In the genomic region with DNA sequence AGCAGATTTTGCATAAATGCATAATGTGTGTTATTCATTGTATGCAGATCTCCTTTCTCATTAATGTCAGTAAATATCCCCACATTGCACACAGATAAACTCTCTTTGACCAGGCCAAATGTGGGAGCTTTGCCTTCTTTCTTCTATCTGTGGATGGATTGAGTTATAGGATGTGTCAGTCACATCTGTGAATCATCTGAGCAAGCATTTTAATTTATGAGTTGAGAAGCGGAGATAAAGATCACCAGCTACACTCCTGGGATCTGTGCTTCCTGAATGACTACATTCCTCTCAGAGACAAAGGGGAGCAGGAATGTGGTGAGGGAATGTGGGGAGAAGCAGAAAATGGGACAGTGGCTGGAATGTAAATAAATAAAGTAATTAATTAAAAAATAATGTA, we compare ENCODE assay signal across 23 mouse cellular contexts.
DNase-seq lines count a peak whose midpoint lies in the region; ATAC-seq lines count a peak whose summit lies in the region.
"Had no signal": no experiment of that assay in that cellular context is flagged by ENCODE, and none has a peak within 500 bp of the region (broad histone marks: within the 10 kb centered on the region; RNA-seq: fewer than 3 reads in every experiment).

No protein-coding gene starts in this region.

- no peaks in the 10 kb centered on the region for H3K9me3 ChIP-seq in hindbrain, embryonic 14.5 days (ENCODE audit: control insufficient read depth, low read length)
- H3K9me3 ChIP-seq in hindbrain, embryonic 16.5 days (ENCODE audit: control insufficient read depth, low read length) = no peaks in the 10 kb centered on the region
- H3K9me3 ChIP-seq in neural tube, embryonic 13.5 days = no peaks in the 10 kb centered on the region
- H3K9me3 ChIP-seq: forebrain, embryonic 13.5 days; heart, embryonic 15.5 days; kidney, embryonic 15.5 days; limb, embryonic 12.5 days; liver, embryonic 12.5 days had no signal

- H3K4me1 ChIP-seq in hindbrain, embryonic 14.5 days (replicated peaks; ENCODE audit: control insufficient read depth, insufficient read depth, low read length) = peaks cover 6% of the 10 kb centered on the region; the same call in 1 of the 2 replicates
- H3K4me1 ChIP-seq in hindbrain, embryonic 16.5 days (ENCODE audit: control insufficient read depth, insufficient read depth, low read depth, low read length) = no peaks in the 10 kb centered on the region
- no peaks in the 10 kb centered on the region; the same call in 1 of the 2 replicates for H3K4me1 ChIP-seq in neural tube, embryonic 13.5 days (replicated peaks)
- H3K4me1 ChIP-seq: heart, embryonic 15.5 days; kidney, embryonic 15.5 days; limb, embryonic 12.5 days; liver, embryonic 12.5 days had no signal

- no peak overlapping the region for H3K9ac ChIP-seq in hindbrain, embryonic 14.5 days
- no peak overlapping the region for H3K9ac ChIP-seq in hindbrain, embryonic 16.5 days (ENCODE audit: low read depth, low read length)
- H3K9ac ChIP-seq in neural tube, embryonic 13.5 days = no peak overlapping the region
- H3K9ac ChIP-seq: forebrain, embryonic 13.5 days; heart, embryonic 15.5 days; kidney, embryonic 15.5 days; limb, embryonic 12.5 days; liver, embryonic 12.5 days had no signal

- H3K36me3 ChIP-seq in hindbrain, embryonic 14.5 days (replicated peaks; ENCODE audit: control insufficient read depth, insufficient read depth) = no peaks in the 10 kb centered on the region
- H3K36me3 ChIP-seq in hindbrain, embryonic 16.5 days (ENCODE audit: control insufficient read depth, insufficient read depth, low read length) = no peaks in the 10 kb centered on the region
- H3K36me3 ChIP-seq in neural tube, embryonic 13.5 days = no peaks in the 10 kb centered on the region
- H3K36me3 ChIP-seq: heart, embryonic 15.5 days; kidney, embryonic 15.5 days; limb, embryonic 12.5 days; liver, embryonic 12.5 days had no signal

- H3K27ac ChIP-seq in hindbrain, embryonic 14.5 days = peak overlapping the region; percentile 16; the same call in 1 of the 2 replicates
- no peak overlapping the region for H3K27ac ChIP-seq in hindbrain, embryonic 16.5 days (ENCODE audit: low read depth, low read length)
- H3K27ac ChIP-seq in neural tube, embryonic 13.5 days (replicated peaks) = no peak overlapping the region
- H3K27ac ChIP-seq: forebrain, embryonic 13.5 days; heart, embryonic 15.5 days; kidney, embryonic 15.5 days; limb, embryonic 12.5 days; liver, embryonic 12.5 days had no signal

- peak; percentile 6 for DNase-seq in embryo, embryonic 11 days
- no peak for DNase-seq in embryo, embryonic 9.5 days (ENCODE audit: extremely low spot score)
- DNase-seq in hindbrain, embryonic 14.5 days (ENCODE audit: low spot score) = no peak
- no peak for DNase-seq in neural tube, embryonic 10.5 days (ENCODE audit: extremely low spot score, low spot score)
- DNase-seq in urinary bladder, adult 2 months (ENCODE audit: low spot score) = no peak
- DNase-seq: adrenal gland, postnatal 25 days; cerebellum, adult 11 months; cerebellum, adult 9-11 months; heart, postnatal 36 days; kidney, adult 11 months; kidney, postnatal 36 days; layer of hippocampus, postnatal 36 days; lung, adult 18-20 months; lung, postnatal 10 days; thymus, adult 18-20 months; thymus, postnatal 36 days had no signal

- 18% methylated on average over 1 of the region's 1 CpGs for WGBS in hindbrain, embryonic 14.5 days
- WGBS in hindbrain, embryonic 16.5 days = 51% methylated on average over 1 of the region's 1 CpGs
- 40% methylated on average over 1 of the region's 1 CpGs for WGBS in neural tube, embryonic 13.5 days

- no peak; the same call in 1 of the 2 replicates for ATAC-seq in hindbrain, embryonic 14.5 days (ENCODE audit: low FRiP score)
- ATAC-seq in hindbrain, embryonic 16.5 days = no peak
- 0 out of 2 replicates have a peak, but pooled peaks have one; percentile 47 for ATAC-seq in neural tube, embryonic 13.5 days (ENCODE audit: low read depth)
- ATAC-seq: forebrain, embryonic 13.5 days; liver, embryonic 12.5 days had no signal

- H3K4me2 ChIP-seq in hindbrain, embryonic 14.5 days (replicated peaks) = no peak overlapping the region
- H3K4me2 ChIP-seq in hindbrain, embryonic 16.5 days (ENCODE audit: low read length) = no peak overlapping the region
- no peak overlapping the region for H3K4me2 ChIP-seq in neural tube, embryonic 13.5 days
- H3K4me2 ChIP-seq: forebrain, embryonic 13.5 days; heart, embryonic 15.5 days; kidney, embryonic 15.5 days; limb, embryonic 12.5 days; liver, embryonic 12.5 days had no signal

- H3K4me3 ChIP-seq in hindbrain, embryonic 14.5 days (replicated peaks; ENCODE audit: low read length) = no peak overlapping the region
- no peak overlapping the region for H3K4me3 ChIP-seq in hindbrain, embryonic 16.5 days (ENCODE audit: low read length)
- H3K4me3 ChIP-seq in neural tube, embryonic 13.5 days = no peak overlapping the region
- H3K4me3 ChIP-seq: forebrain, embryonic 13.5 days; heart, embryonic 15.5 days; kidney, embryonic 15.5 days; limb, embryonic 12.5 days; liver, embryonic 12.5 days had no signal

- no peaks in the 10 kb centered on the region for H3K27me3 ChIP-seq in hindbrain, embryonic 14.5 days (ENCODE audit: control insufficient read depth, insufficient read depth, low read length)
- H3K27me3 ChIP-seq in hindbrain, embryonic 16.5 days (replicated peaks; ENCODE audit: control insufficient read depth, insufficient read depth, low read length) = no peaks in the 10 kb centered on the region
- H3K27me3 ChIP-seq in neural tube, embryonic 13.5 days = no peaks in the 10 kb centered on the region
- H3K27me3 ChIP-seq: forebrain, embryonic 13.5 days; heart, embryonic 15.5 days; kidney, embryonic 15.5 days; limb, embryonic 12.5 days; liver, embryonic 12.5 days had no signal
